Mouse (Mus musculus): ENCODE data around the gene Fdps. TPM values are rescaled to one million over a fixed set of nuclear protein-coding genes. Genes with fewer than 3 reads are reported as not detected.

The Fdps gene
- 20.9 TPM for polyA plus RNA-seq (2014; fragmentation: Illumina TruSeq; extraction: RNeasy Lipid Tissue Mini Kit (QIAGEN cat#74804); ENCODE audit: low read depth, low replicate concordance)

DNA sequence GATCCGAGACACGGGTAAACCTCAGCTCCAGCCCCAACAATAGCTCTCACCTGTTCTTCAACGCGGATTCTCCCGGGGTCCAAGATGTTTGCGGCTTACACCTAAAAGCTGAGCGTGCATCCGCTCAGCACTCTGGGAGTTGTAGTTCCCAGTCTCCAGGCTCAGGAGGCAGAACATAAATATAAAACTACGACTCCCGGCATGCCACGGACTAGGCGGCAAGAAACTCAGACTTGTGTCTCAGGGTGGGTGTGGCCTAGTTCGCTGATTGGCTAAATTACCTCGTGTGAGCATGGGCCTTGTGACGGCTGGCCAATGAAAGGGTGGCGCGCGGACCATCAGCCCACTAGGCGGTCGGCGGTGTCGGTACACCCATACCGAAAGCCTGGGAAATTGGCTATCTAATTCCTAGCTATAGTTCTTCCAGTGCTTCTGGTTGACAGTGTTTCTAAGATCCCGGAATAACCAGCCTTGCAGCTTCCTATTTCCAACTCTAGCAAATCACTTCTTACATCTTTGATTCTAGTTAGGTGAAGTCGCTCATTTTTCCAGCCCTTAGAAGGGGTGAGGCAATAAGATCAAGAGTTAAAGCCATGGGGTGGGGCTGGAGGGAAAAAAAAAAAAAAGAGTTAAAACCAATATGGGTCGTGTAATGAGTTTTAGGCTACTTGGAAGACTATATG lies at the start of gene Fdps:
Gene Fdps (minus strand): TSS at position 148 of the 683 bp plus-strand sequence.

GRCm38 (mm10) chr3:89135958-89136357 lies 34.2 kb upstream of the Fdps start, which contains the start of gene Pklr:
Pklr (plus strand) TSS chr3:89136142.

GRCm38 (mm10) chr3:89100811-89101210 lies 948 bp downstream of the Fdps start, which contains the start of gene Gm43738:
Gm43738 (minus strand) TSS chr3:89101099.

DNA sequence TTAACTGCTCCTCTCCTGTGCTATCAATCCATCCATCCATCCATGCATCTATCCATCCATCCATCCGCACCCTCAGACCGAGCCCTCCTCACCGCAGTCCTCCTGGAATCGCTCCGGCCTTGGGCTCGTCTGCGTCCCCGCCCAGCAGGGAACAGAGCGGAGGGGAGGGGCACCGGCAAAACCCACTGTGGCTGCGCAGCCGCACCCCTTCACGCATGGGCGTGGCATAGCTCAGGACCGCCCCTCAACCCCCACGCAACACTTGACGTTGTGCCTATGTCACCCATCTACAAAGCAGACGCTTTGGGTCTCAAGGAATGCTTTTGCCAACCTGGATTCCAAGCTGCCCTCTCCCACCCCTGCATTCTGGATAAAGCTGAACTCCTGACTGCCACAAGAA lies 8.6 kb downstream of the Fdps start, which contains the start of gene Rusc1:
Gene Rusc1 (minus strand): TSS at position 137 of the 400 bp plus-strand sequence.

Other genes starting within 250 kb of the Fdps start
- gene Msto1, start 188.0 kb downstream of the Fdps start, polyA plus RNA-seq (2014; fragmentation: Illumina TruSeq; extraction: RNeasy Lipid Tissue Mini Kit (QIAGEN cat#74804); ENCODE audit: low read depth, low replicate concordance), result 0.54 TPM
- 52.7 TPM for gene Ash1l, start 151.3 kb downstream of the Fdps start, polyA plus RNA-seq (2014; fragmentation: Illumina TruSeq; extraction: RNeasy Lipid Tissue Mini Kit (QIAGEN cat#74804); ENCODE audit: low read depth, low replicate concordance)
- 86.3 TPM for gene Dap3, start 150.8 kb downstream of the Fdps start, polyA plus RNA-seq (2014; fragmentation: Illumina TruSeq; extraction: RNeasy Lipid Tissue Mini Kit (QIAGEN cat#74804); ENCODE audit: low read depth, low replicate concordance)
- 8.9 TPM for gene Rusc1, start 8.6 kb downstream of the Fdps start, polyA plus RNA-seq (2014; fragmentation: Illumina TruSeq; extraction: RNeasy Lipid Tissue Mini Kit (QIAGEN cat#74804); ENCODE audit: low read depth, low replicate concordance)
- not detected for gene Gm43738, start 860 bp downstream of the Fdps start, polyA plus RNA-seq (2014; fragmentation: Illumina TruSeq; extraction: RNeasy Lipid Tissue Mini Kit (QIAGEN cat#74804); ENCODE audit: low read depth, low replicate concordance)
- gene Pklr, start 34.2 kb upstream of the Fdps start, polyA plus RNA-seq (2014; fragmentation: Illumina TruSeq; extraction: RNeasy Lipid Tissue Mini Kit (QIAGEN cat#74804); ENCODE audit: low read depth, low replicate concordance), result 22.4 TPM
- gene Hcn3, start 58.2 kb upstream of the Fdps start, polyA plus RNA-seq (2014; fragmentation: Illumina TruSeq; extraction: RNeasy Lipid Tissue Mini Kit (QIAGEN cat#74804); ENCODE audit: low read depth, low replicate concordance), result not detected
- 19.0 TPM for gene Clk2, start 62.8 kb upstream of the Fdps start, polyA plus RNA-seq (2014; fragmentation: Illumina TruSeq; extraction: RNeasy Lipid Tissue Mini Kit (QIAGEN cat#74804); ENCODE audit: low read depth, low replicate concordance)
- gene Scamp3, start 75.5 kb upstream of the Fdps start, polyA plus RNA-seq (2014; fragmentation: Illumina TruSeq; extraction: RNeasy Lipid Tissue Mini Kit (QIAGEN cat#74804); ENCODE audit: low read depth, low replicate concordance), result 10.6 TPM
- gene Fam189b, start 81.2 kb upstream of the Fdps start, polyA plus RNA-seq (2014; fragmentation: Illumina TruSeq; extraction: RNeasy Lipid Tissue Mini Kit (QIAGEN cat#74804); ENCODE audit: low read depth, low replicate concordance), result 0.76 TPM
- 16.0 TPM for gene Gba, start 101.0 kb upstream of the Fdps start, polyA plus RNA-seq (2014; fragmentation: Illumina TruSeq; extraction: RNeasy Lipid Tissue Mini Kit (QIAGEN cat#74804); ENCODE audit: low read depth, low replicate concordance)
- gene Thbs3, start 113.2 kb upstream of the Fdps start, polyA plus RNA-seq (2014; fragmentation: Illumina TruSeq; extraction: RNeasy Lipid Tissue Mini Kit (QIAGEN cat#74804); ENCODE audit: low read depth, low replicate concordance), result 1.5 TPM
- 29.7 TPM for gene Mtx1, start 125.1 kb upstream of the Fdps start, polyA plus RNA-seq (2014; fragmentation: Illumina TruSeq; extraction: RNeasy Lipid Tissue Mini Kit (QIAGEN cat#74804); ENCODE audit: low read depth, low replicate concordance)
- gene Muc1, start 127.1 kb upstream of the Fdps start, polyA plus RNA-seq (2014; fragmentation: Illumina TruSeq; extraction: RNeasy Lipid Tissue Mini Kit (QIAGEN cat#74804); ENCODE audit: low read depth, low replicate concordance), result 5.0 TPM
- 24.4 TPM for gene Krtcap2, start 144.0 kb upstream of the Fdps start, polyA plus RNA-seq (2014; fragmentation: Illumina TruSeq; extraction: RNeasy Lipid Tissue Mini Kit (QIAGEN cat#74804); ENCODE audit: low read depth, low replicate concordance)
- gene Trim46, start 144.3 kb upstream of the Fdps start, polyA plus RNA-seq (2014; fragmentation: Illumina TruSeq; extraction: RNeasy Lipid Tissue Mini Kit (QIAGEN cat#74804); ENCODE audit: low read depth, low replicate concordance), result 0.19 TPM
- gene Dpm3, start 157.4 kb upstream of the Fdps start, polyA plus RNA-seq (2014; fragmentation: Illumina TruSeq; extraction: RNeasy Lipid Tissue Mini Kit (QIAGEN cat#74804); ENCODE audit: low read depth, low replicate concordance), result not detected
- 38.2 TPM for gene Slc50a1, start 168.6 kb upstream of the Fdps start, polyA plus RNA-seq (2014; fragmentation: Illumina TruSeq; extraction: RNeasy Lipid Tissue Mini Kit (QIAGEN cat#74804); ENCODE audit: low read depth, low replicate concordance)
- 20.5 TPM for gene Efna1, start 179.2 kb upstream of the Fdps start, polyA plus RNA-seq (2014; fragmentation: Illumina TruSeq; extraction: RNeasy Lipid Tissue Mini Kit (QIAGEN cat#74804); ENCODE audit: low read depth, low replicate concordance)
- gene Efna3, start 221.0 kb upstream of the Fdps start, polyA plus RNA-seq (2014; fragmentation: Illumina TruSeq; extraction: RNeasy Lipid Tissue Mini Kit (QIAGEN cat#74804); ENCODE audit: low read depth, low replicate concordance), result not detected
- gene Efna4, start 236.1 kb upstream of the Fdps start, polyA plus RNA-seq (2014; fragmentation: Illumina TruSeq; extraction: RNeasy Lipid Tissue Mini Kit (QIAGEN cat#74804); ENCODE audit: low read depth, low replicate concordance), result not detected
- gene Adam15, start 248.0 kb upstream of the Fdps start, polyA plus RNA-seq (2014; fragmentation: Illumina TruSeq; extraction: RNeasy Lipid Tissue Mini Kit (QIAGEN cat#74804); ENCODE audit: low read depth, low replicate concordance), result 14.9 TPM

Measured in sigmoid colon, adult 10 weeks (tissue).